Mouse (Mus musculus): Measurements from ENCODE around the gene Pacsin1. TPM values are rescaled to one million over a fixed set of nuclear protein-coding genes. Genes with fewer than 3 reads are reported as not detected.

Pacsin1 gene
- polyA plus RNA-seq, 1 experiment from 2014 or later = 53.6 TPM

- no peaks in the 10 kb centered on the region for H3K4me1 ChIP-seq (ENCODE audit: control insufficient read depth, insufficient read depth, low read length)
- no peak overlapping the region for H3K4me2 ChIP-seq (ENCODE audit: low read depth, low read length)
- no peaks in the 10 kb centered on the region for H3K27me3 ChIP-seq (ENCODE audit: control insufficient read depth, insufficient read depth, low read length)
- H3K36me3 ChIP-seq (ENCODE audit: control insufficient read depth, insufficient read depth, low read length) = no peaks in the 10 kb centered on the region
- no peaks in the 10 kb centered on the region for H3K9me3 ChIP-seq (ENCODE audit: control insufficient read depth, low read length)
- WGBS = 95% methylated on average over 6 of the region's 6 CpGs
- no peak overlapping the region for H3K9ac ChIP-seq (replicated peaks; ENCODE audit: low read depth, low read length)
- H3K27ac ChIP-seq (ENCODE audit: low read depth, low read length) = no peak overlapping the region
- no peak for ATAC-seq (ENCODE audit: low read depth)
- H3K4me3 ChIP-seq (ENCODE audit: low read depth, low read length) = no peak overlapping the region
Measured at GRCm38 (mm10) chr17:27740961-27741360, 85.7 kb downstream of the Pacsin1 start.

GRCm38 (mm10) chr17:27746446-27746845 is 91.1 kb downstream of the Pacsin1 start:
- no peaks in the 10 kb centered on the region for H3K36me3 ChIP-seq (ENCODE audit: control insufficient read depth, insufficient read depth, low read length)
- 55% methylated on average over 4 of the region's 4 CpGs for WGBS
- no peaks in the 10 kb centered on the region for H3K27me3 ChIP-seq (ENCODE audit: control insufficient read depth, insufficient read depth, low read length)
- no peaks in the 10 kb centered on the region for H3K9me3 ChIP-seq (ENCODE audit: control insufficient read depth, low read length)
- H3K27ac ChIP-seq (ENCODE audit: low read depth, low read length) = no peak overlapping the region
- H3K4me1 ChIP-seq (ENCODE audit: control insufficient read depth, insufficient read depth, low read length) = no peaks in the 10 kb centered on the region
- H3K9ac ChIP-seq (replicated peaks; ENCODE audit: low read depth, low read length) = no peak overlapping the region
- no peak for ATAC-seq (ENCODE audit: low read depth)
- H3K4me3 ChIP-seq (ENCODE audit: low read depth, low read length) = no peak overlapping the region
- no peak overlapping the region for H3K4me2 ChIP-seq (ENCODE audit: low read depth, low read length)

GRCm38 (mm10) chr17:27748123-27748522 is 92.8 kb downstream of the Pacsin1 start:
- no peaks in the 10 kb centered on the region for H3K4me1 ChIP-seq (ENCODE audit: control insufficient read depth, insufficient read depth, low read length)
- H3K36me3 ChIP-seq (ENCODE audit: control insufficient read depth, insufficient read depth, low read length) = no peaks in the 10 kb centered on the region; the same call in 1 of the 2 replicates
- WGBS = 91% methylated on average over 2 of the region's 2 CpGs
- H3K9ac ChIP-seq (replicated peaks; ENCODE audit: low read depth, low read length) = no peak overlapping the region
- H3K27ac ChIP-seq (ENCODE audit: low read depth, low read length) = no peak overlapping the region
- H3K4me2 ChIP-seq (ENCODE audit: low read depth, low read length) = no peak overlapping the region
- no peak overlapping the region for H3K4me3 ChIP-seq (ENCODE audit: low read depth, low read length)
- no peaks in the 10 kb centered on the region for H3K27me3 ChIP-seq (ENCODE audit: control insufficient read depth, insufficient read depth, low read length)
- H3K9me3 ChIP-seq (ENCODE audit: control insufficient read depth, low read length) = no peaks in the 10 kb centered on the region
- no peak for ATAC-seq (ENCODE audit: low read depth)

- no peak for ATAC-seq (ENCODE audit: low read depth)
- no peak overlapping the region for H3K9ac ChIP-seq (replicated peaks; ENCODE audit: low read depth, low read length)
- 93% methylated on average over 6 of the region's 6 CpGs for WGBS
- H3K4me2 ChIP-seq (ENCODE audit: low read depth, low read length) = no peak overlapping the region
- no peak overlapping the region for H3K27ac ChIP-seq (ENCODE audit: low read depth, low read length)
- no peak overlapping the region for H3K4me3 ChIP-seq (ENCODE audit: low read depth, low read length)
- no peaks in the 10 kb centered on the region for H3K9me3 ChIP-seq (ENCODE audit: control insufficient read depth, low read length)
- H3K4me1 ChIP-seq (ENCODE audit: control insufficient read depth, insufficient read depth, low read length) = no peaks in the 10 kb centered on the region
- no peaks in the 10 kb centered on the region for H3K27me3 ChIP-seq (ENCODE audit: control insufficient read depth, insufficient read depth, low read length)
- no peaks in the 10 kb centered on the region; the same call in 1 of the 2 replicates for H3K36me3 ChIP-seq (ENCODE audit: control insufficient read depth, insufficient read depth, low read length)
Measured at GRCm38 (mm10) chr17:27750451-27750942, 95.2 kb downstream of the Pacsin1 start.

GRCm38 (mm10) chr17:27751314-27752202 is 96.2 kb downstream of the Pacsin1 start:
- Histone ChIP-seq H3K4me1 (ENCODE audit: control insufficient read depth, insufficient read depth, low read length) (no peaks in the 10 kb centered on the region), H3K9me3 (ENCODE audit: control insufficient read depth, low read length) (no peaks in the 10 kb centered on the region), H3K27me3 (ENCODE audit: control insufficient read depth, insufficient read depth, low read length) (no peaks in the 10 kb centered on the region), H3K4me3 (ENCODE audit: low read depth, low read length) (no peak overlapping the region), H3K4me2 (ENCODE audit: low read depth, low read length) (no peak overlapping the region), H3K36me3 (ENCODE audit: control insufficient read depth, insufficient read depth, low read length) (no peaks in the 10 kb centered on the region; the same call in 1 of the 2 replicates), H3K9ac (replicated peaks; ENCODE audit: low read depth, low read length) (no peak overlapping the region), H3K27ac (ENCODE audit: low read depth, low read length) (no peak overlapping the region)
- 89% methylated on average over 8 of the region's 8 CpGs for WGBS
- ATAC-seq (ENCODE audit: low read depth) = no peak

- H3K27ac ChIP-seq (ENCODE audit: low read depth, low read length) = no peak overlapping the region
- 85% methylated on average over 6 of the region's 6 CpGs for WGBS
Measured at GRCm38 (mm10) chr17:27760169-27760568, 104.9 kb downstream of the Pacsin1 start.

More at GRCm38 (mm10) chr17:27760169-27760568, 104.9 kb downstream of the Pacsin1 start:
- Histone ChIP-seq H3K9ac (replicated peaks; ENCODE audit: low read depth, low read length) (no peak overlapping the region), H3K36me3 (ENCODE audit: control insufficient read depth, insufficient read depth, low read length) (no peaks in the 10 kb centered on the region), H3K27me3 (ENCODE audit: control insufficient read depth, insufficient read depth, low read length) (no peaks in the 10 kb centered on the region), H3K4me2 (ENCODE audit: low read depth, low read length) (no peak overlapping the region), H3K9me3 (ENCODE audit: control insufficient read depth, low read length) (no peaks in the 10 kb centered on the region), H3K4me3 (ENCODE audit: low read depth, low read length) (no peak overlapping the region), H3K4me1 (ENCODE audit: control insufficient read depth, insufficient read depth, low read length) (no peaks in the 10 kb centered on the region)
- no peak for ATAC-seq (ENCODE audit: low read depth)

Other genes with a start within 250 kb of the Pacsin1 start
- 7.4 and 9.1 TPM in 2 replicates for gene Grm4, start 134.1 kb upstream of the Pacsin1 start, polyA plus RNA-seq (2014; fragmentation: Nextera tagmentation; extraction: Ambion mirVana)
- gene Hmga1, start 99.0 kb upstream of the Pacsin1 start, polyA plus RNA-seq (2014; fragmentation: Nextera tagmentation; extraction: Ambion mirVana) = 129 and 141 TPM in 2 replicates
- gene AI413582, start 89.8 kb upstream of the Pacsin1 start, polyA plus RNA-seq (2014; fragmentation: Nextera tagmentation; extraction: Ambion mirVana) = 55.9 and 77.9 TPM in 2 replicates
- gene Nudt3, start 32.0 kb upstream of the Pacsin1 start, polyA plus RNA-seq (2014; fragmentation: Nextera tagmentation; extraction: Ambion mirVana) = 74.8 and 125 TPM in 2 replicates
- not detected in 2 replicates for gene RPS10-NUDT3, start 20.3 kb upstream of the Pacsin1 start, polyA plus RNA-seq (2014; fragmentation: Nextera tagmentation; extraction: Ambion mirVana)
- gene Rps10, start 18.8 kb upstream of the Pacsin1 start, polyA plus RNA-seq (2014; fragmentation: Nextera tagmentation; extraction: Ambion mirVana) = 510 and 518 TPM in 2 replicates
- 0.59 and 1.3 TPM in 2 replicates for gene Spdef, start 73.4 kb downstream of the Pacsin1 start, polyA plus RNA-seq (2014; fragmentation: Nextera tagmentation; extraction: Ambion mirVana)
- gene D17Wsu92e, start 165.1 kb downstream of the Pacsin1 start, polyA plus RNA-seq (2014; fragmentation: Nextera tagmentation; extraction: Ambion mirVana) = 10.0 and 11.0 TPM in 2 replicates
- 211 and 216 TPM in 2 replicates for gene Snrpc, start 182.6 kb downstream of the Pacsin1 start, polyA plus RNA-seq (2014; fragmentation: Nextera tagmentation; extraction: Ambion mirVana)
- 7.3 and 9.0 TPM in 2 replicates for gene Uhrf1bp1, start 200.9 kb downstream of the Pacsin1 start, polyA plus RNA-seq (2014; fragmentation: Nextera tagmentation; extraction: Ambion mirVana)

Data from neural tube, embryonic 14.5 days (tissue).